Mouse (Mus musculus): ENCODE measurements at regions not wholly inside any gene's neighbourhood (a gene's known extent, or its start where the extent isn't known, plus 50 kb on each side); places are given as distances from the start of the nearest gene placed in this dataset.

DNA sequence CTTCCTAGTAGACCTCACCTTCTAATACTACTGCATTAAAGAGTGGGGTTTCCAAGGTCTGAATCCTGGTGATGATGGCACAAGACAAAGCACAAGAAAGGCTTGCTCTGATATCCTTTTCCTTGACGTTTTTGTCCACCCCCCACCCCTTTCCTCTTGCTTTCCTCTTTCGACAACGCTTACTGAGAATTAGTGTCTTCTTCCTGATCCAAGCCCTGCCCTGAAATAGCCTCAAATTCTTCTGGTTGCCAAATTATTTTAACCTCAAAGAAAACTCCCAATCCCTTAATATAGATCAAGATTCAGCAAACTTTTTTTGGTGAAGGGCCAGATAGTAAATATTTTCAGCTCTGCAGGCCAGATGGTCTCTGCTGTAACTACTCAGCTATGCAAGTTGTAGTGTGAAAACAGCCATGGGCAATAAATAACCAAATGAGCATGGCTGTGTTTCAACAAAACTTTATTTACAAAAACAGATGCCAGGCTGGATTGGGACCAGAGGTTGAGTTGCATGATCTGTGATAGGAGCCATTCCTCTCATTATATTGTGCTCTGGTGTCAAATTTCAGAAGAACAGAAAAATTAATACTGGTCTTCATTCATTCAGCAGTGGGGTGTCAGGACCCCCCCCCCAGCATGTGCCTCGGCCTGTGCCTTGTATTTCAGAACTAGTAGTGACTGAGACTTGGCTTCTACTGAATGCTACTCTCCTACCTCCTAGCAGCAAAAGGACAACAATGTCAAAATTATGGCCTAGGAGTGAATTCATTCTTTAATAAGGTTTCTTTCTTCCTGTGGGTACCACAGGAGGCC is 218.5 kb upstream of the Nrip1 start:
- DNase-seq (ENCODE audit: low read depth, low spot score), result no peak

DNA sequence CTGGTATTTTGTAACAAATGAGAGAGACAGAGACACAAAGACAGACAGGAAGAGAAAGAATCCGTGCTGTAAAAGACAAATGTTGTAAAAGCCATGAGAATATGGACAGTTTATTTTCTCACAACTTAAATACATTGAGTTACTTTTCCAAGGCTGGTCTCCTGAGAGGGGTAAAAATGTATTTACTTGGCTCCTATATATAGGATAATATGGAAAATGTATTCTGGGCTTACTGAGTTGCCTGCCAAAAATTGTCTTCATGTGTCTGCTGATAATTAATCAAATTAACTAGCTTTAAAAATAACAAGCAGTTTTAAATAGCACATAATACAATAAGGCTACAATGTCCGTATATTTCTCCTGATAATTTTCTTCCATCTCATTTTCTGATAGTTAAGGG is 216.2 kb upstream of the Nrip1 start:
- DNase-seq (ENCODE audit: low read depth, low spot score), result no peak

DNA sequence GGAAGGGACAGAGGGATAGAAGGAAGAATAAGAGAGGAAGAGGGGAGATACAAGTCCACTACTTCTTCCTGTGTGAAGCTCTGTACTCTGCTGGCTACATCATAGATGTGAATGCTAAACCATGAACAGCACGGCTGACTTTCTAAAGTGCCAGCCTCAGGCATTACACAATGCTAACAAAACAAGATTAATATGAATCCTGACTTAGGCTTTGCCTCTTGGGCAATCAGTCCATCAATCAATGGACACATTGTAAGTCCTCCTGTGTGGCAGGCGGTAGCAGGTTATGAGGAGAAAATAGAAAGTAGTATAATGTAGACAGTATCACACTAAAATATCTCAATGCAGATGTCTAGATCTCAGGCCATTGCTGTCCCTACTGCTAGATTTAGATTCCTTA is 203.6 kb upstream of the Nrip1 start:
- no peak for DNase-seq (ENCODE audit: low read depth, low spot score)

DNA sequence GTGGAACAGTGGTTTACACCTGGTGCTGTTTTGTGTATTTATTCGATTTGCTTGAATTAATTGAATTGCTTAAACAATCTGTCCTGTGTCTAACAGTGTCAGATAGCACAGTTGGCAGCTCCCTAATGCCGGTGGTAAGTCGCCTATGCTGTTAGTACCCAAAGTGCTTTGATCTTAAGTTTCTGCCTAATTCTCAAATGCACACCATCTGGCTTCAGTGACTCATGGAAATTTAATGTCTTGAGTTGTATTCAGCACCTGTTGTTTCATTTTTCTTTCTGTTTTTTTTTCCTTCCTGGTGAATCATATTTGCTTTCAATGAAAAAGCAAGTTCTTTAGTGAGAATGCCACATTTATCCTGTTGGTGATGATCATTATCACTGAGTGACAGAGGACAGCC is 201.7 kb upstream of the Nrip1 start:
- DNase-seq (ENCODE audit: low read depth, low spot score), result peak; percentile 46

DNA sequence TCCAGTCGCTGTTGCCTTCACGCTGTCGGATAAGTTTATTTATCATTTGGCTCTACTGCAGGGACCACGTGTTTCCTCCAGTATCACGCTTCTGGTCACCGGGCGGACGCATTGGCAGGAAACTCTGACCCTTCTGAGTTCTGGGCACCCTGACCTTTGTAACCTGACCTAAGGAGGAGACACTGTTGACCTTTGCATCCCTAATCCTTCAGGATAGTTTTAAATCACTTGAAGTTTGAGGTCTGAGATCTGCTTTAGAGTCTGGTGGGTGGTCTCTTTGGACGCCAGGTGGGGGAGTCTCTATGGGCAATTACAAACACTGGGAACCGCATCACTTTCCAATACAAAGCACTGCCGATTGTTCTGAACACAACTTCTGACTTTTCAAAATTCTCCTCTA is 192.6 kb upstream of the Nrip1 start:
- no peak for DNase-seq (ENCODE audit: low read depth, low spot score)

DNA sequence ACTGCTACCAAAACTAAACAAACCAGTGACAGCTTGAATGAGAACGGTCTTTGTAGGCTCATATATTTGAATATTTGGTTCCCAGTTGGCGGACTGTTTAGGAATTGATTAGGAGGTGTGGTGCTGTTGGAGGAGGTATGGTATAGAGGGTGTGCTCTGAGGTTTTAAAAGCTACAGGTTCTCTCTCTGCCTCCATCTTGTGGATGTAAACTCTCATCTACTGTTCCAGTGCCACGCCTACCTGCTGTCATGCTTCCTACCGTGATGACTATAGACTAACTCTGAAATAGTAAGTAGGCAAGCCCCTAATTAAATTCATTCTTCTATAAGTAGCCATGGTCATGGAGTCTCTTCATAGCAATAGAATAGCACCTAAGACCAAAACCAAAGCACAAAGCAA is 181.2 kb upstream of the Nrip1 start:
- DNase-seq (ENCODE audit: low read depth, low spot score), result peak; percentile 24

DNA sequence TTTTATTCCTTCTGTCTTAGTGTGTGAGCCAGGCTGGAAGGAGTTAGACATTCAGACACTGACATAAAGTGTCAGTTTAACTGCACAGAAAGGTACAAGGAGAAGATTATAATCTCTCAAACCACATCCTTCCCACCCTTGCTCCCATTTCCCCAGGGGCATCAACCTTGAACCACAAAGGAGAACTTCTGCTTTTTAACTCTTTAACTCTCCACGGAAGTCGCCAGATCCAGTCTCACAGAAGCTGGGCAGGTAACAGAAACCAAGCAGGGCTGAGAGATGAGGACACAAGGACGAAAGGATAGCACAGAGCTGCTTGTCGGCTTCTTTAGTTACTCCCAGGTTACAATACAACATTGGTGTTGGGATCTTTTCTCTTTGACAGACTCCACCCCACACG is 176.0 kb upstream of the Nrip1 start:
- peak; percentile 70 for DNase-seq (ENCODE audit: low read depth, low spot score)

DNA sequence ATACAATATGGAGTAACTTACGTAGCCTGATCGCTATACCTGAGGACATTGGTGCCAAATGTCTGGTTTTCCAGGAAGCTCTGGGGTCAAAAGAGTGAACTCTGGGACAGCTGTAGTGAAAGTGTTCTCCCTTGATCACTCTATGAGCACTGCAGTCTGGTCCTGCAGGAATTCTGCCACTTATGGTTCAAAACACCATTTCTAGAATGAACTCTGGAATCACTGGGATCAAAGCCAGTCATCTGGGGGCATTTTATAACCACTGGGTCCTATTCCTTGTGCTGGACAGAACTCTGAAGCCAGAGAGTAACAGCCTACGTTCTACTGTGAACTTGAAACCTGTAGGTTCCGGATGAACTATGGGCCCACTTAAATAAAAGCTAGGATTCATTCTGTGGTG is 173.5 kb upstream of the Nrip1 start:
- no peak for DNase-seq (ENCODE audit: low read depth, low spot score)

DNA sequence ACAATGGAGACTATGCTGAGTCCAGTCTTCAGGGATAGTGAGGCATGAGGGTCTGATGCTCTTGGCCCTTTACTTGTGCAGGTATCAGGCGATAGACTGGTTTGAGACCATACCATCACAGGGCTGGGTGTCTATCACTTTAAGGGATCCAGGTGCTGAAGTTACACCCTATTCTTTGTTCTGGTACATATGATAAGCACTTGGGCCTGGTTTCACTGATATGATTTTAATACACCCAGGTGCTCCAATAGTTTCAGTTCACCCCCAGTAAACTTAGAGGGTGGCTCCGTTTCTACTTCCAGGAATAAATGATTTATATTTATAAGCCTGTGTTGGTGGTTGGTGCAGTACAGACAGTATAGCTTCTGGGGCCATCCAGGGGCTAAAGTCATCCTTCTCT is 173.0 kb upstream of the Nrip1 start:
- DNase-seq (ENCODE audit: low read depth, low spot score), result no peak

DNA sequence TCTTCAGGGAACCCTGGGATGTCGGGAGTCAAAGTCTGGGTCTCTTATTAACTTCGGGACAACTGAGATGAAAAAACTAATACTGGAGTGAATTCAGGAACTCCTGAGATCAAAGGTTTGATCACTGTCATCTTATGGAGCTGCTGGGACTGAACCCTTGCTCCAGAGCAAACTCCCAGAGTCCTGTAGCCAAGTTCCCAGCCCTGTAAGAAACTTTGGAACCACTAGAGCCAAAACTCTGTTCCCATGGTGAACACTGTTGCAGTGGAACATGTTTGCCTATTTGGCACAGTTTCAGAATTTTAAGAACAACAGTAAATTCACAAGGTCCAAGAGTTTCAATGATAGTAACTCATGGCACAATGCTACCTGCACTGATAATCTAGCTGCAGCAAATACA is 172.3 kb upstream of the Nrip1 start:
- no peak for DNase-seq (ENCODE audit: low read depth, low spot score)

DNA sequence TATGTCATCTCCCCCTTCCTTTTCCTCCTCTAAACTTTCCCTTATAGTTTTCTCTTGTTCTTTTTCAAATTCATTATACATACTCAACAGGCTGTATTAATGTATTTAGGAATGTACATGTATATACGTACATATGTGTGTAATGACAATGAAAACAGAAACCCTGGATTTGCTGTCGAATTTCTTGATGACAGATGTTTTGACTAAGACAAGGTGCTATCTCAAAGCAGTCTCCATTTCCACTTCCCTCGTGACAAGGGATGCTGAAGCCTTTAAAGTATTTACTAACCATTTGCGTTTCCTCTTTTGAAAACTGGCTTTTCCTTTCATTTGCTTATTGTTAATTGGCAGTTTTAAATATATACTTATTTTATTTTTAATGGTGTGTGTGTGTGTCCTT is 171.3 kb upstream of the Nrip1 start:
- DNase-seq (ENCODE audit: low read depth, low spot score), result no peak

DNA sequence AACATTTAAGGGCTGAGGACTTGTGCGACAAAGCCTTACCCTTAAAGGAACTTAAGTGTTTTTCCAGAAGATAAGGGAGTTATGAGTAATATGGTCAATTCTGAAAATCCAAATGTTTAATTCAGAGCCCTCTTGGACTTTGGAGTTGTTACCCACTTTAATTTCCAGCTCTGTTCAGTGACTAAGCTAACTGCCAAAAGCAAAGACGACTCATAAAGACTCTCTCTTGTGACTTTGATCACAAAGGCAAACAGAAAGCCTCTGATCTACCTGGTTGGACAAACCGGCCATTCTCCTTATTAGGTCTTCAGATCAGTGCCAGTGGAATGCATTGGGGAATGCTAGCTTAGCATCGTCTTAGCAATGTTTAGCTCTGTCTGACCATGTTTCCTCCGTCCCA is 167.3 kb upstream of the Nrip1 start:
- DNase-seq (ENCODE audit: low read depth, low spot score), result no peak

DNA sequence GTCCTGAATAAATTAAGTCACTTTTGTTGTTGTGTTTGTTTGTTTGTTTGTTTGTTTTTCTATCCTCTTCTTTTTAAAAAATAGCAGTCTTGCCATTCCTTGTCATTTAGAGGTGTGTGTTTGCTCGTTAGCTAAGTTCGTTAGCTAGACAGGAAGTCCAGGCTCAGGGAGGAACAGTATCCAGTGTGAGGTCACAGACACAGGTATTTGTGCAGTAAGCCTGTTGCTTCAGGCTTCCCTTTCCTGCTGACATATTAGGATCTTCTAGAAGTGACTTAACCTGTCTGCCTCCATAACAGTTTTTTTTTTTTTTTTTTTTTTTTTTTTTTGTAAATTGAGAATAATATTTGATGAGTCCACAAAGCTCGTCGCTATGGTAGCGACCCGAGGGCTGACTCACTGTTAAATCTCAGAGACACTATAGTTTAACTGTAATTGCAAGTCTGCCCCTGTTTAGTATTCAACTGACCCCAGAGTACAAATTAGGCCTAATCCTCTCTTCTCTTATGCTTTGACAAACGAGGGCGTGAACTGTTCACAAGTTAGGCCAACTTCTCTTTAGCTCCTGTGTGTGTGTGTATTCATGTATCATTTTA is 166.8 kb upstream of the Nrip1 start:
- no peak for DNase-seq (ENCODE audit: low read depth, low spot score)

DNA sequence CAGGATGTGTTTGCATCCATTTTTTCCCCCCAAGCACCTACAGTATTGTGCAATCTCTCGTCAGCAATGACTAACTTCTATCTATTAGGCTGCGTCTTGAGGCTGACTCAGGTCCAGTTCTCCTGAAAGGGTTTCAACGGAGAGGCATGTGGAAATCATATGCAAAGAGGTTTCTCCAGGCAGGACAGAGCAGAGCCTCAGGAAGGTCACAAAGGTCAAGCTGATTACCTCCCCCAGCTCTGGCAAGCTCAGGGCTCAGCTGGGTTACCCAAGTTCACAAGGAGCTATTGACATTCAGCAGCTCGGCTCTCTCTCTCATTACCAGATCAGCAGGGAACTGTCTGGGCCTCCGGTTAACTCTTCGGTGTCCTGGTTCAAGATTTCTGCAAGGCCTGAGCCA is 166.0 kb upstream of the Nrip1 start:
- DNase-seq (ENCODE audit: low read depth, low spot score), result no peak

DNA sequence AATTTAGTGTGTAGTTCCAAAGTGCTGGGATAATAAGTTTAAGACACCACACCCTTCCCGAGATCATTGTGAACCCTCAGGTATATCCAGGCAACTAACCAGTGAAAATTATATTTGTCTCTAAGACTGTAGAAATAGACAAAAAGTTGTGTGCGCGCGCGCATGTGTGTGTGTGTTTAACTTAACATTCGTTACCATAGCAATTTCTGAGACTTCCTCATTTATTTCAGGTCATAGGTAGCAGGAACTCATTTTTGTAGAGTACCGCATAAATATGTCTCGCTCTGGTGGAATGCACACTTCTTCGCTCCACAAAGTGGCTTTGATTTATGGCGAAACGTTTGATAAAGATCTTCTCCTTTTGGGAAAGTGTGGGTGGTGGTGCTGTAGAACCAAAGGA is 164.2 kb upstream of the Nrip1 start:
- DNase-seq (ENCODE audit: low read depth, low spot score), result peak; percentile 16

DNA sequence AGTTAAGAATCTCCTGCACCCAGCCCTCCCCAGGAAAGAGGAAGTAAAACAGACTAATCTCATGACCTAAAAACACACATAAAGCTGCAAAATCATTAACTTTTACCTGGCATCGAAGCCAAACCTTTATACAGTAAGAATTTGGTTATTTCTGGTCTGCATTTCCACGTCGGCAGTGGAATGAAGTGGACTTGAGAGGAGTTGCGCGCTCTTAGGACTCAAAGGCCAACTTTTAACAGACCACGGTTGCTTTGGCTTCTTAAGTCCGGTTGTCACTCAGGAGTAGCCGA is 159.2 kb upstream of the Nrip1 start:
- no peak for DNase-seq (ENCODE audit: low read depth, low spot score)

DNA sequence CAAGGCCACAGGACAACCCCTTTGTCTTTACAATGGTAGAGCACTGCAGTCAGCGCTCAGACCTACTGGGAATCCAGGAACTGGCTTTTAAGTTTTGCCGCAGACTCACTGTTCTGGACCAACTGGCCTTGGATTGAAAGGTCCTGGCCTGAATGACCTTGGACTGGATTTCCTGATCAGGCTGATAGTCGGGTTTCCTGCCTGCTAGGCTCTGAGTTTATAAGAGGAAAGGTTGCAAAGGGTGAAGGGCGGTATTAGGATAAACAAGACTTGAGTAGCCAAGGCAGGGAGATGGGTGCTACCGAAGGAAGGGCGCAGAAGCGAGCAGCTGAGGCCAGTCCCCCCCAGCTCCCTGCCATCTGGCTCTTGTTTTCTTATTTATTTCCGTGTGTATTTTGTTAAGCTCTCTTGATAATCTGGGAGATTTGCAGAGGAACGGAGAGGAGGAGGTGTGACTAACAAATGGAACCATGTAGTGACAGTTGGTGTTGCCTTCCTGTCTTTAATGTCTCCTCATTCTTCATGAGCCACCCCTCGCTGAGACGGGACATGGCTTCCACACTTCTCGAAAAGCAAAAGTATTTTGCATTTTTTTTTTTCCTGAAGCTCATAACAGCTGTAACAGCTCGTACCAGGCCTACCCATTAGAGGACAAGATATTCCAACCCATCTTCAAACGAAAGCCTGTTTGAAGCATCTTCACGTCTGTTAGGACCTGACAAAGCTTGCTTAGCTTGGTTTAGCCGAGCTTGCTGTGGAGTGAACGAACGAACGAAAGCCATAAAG is 158.7 kb upstream of the Nrip1 start:
- no peak for DNase-seq (ENCODE audit: low read depth, low spot score)

DNA sequence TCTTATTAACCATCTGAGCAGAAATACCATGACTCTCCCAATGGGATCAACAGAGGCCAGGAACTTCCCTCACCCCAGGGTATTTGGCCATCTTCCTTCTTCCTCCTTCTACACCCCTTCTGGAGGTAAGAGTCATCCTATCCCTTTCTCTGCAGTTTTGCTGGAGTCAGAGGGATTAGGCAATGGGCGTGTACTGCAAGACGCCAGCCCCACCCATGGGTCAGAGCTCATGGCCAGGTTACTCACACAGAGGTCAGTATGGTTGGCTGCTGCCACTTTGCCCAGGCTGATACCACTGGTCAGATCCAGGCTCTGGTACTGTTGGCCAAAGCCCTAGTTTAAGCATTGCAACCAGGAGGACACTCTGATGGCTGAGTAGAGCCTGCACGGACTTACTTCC is 157.3 kb upstream of the Nrip1 start:
- no peak for DNase-seq (ENCODE audit: low read depth, low spot score)

DNA sequence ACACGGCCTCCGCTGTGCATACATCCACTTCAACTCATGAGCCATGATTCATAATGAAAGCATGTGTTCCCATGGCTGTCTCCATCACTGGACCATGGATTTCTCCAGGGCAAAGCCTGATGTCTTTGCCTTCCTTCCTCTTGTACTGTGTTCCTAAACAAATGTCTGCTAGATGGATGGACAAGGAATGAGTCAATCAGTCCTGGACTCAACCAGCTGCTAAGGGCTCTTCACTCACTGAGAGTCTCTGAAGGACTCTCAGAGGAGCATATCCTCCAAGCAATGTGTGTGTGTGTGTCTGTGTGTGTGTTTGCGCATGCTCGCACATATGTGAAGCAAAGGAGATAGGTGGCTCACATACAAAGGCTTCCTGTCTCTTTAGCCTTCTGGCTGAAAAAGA is 156.0 kb upstream of the Nrip1 start:
- no peak for DNase-seq (ENCODE audit: low read depth, low spot score)

DNA sequence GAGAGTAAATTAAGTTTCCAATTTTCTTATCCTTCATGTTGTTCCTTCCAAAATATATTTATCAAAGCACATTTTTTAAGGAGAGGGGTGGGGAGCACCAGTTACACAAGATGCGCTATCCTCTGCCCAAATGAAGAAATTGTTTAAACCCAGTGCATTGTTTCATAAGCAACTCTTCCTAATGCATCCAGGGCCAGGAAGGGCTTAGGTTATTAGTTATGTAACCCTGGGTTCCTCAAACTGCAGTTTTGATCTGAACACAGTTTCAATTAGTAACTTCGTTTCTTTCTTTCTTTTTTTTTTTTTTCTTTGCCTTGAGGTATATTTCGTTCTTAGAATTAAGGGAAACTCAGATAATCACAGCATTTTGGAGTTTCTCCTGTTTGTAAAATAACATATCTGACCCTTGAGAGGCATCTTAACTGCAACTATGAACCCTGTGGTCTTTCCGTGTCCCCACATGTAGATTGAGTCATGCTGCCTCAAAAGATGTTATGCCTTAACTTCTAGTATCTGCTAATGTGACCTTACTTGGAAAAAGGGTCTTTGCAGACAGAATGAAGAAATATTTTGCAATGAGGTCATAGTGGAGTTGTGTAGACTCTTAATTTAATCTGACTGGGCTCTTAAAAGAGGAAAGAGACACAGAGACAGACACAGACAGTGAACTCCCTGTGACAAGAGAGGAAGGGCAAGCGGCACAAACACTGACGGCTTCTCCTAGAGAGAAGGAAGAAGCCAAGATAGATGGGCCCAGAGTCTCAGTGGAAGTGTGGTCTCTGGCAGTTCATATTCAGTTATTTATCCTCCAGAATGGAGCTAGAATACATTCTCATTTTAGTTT is 153.7 kb upstream of the Nrip1 start:
- DNase-seq (ENCODE audit: low read depth, low spot score), result no peak

DNA sequence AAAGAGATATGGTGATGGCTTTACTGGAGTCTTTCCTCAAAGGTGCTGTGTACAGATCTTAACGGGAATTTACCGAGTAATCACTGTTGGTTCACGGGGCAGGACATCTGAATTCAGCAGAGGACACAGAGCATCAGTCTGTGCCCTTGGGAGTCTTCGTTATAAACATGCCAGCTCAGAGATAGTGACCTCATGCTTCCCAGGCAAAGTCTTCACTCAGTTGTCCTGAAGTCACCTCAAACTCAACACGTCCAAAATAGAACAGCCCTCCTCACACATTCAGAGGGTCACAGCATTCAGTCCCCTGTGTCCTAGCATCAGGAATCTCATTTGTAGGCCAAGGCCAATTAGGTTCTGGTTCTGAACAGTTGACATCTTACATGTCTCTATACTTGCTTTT is 151.9 kb upstream of the Nrip1 start:
- no peak for DNase-seq (ENCODE audit: low read depth, low spot score)

DNA sequence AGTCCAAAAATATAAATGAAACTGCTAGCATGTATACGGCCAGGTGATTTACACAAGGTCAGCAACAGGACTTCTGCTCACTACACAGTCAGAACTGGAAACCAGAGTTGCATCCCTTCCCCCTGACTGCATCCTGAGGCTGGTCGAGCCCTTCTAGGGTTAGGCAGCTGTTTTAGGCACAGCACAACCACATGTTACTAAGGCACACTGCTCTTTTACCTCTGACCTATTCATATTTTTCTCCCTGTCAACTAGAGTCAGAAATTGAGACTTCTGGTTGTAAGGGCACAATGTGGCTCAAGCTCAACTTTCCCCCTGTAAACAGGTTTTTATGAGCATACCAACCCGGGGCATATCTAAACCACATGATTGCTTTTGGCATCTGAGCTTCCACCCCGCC is 151.3 kb upstream of the Nrip1 start:
- no peak for DNase-seq (ENCODE audit: low read depth, low spot score)

All from CD4-positive helper T cell, adult 2 months (primary cell).